Mouse (Mus musculus): ENCODE measurements at regions not wholly inside any gene's neighbourhood (a gene's known extent, or its start where the extent isn't known, plus 50 kb on each side); places are given as distances from the start of the nearest gene placed in this dataset.

- TF ChIP-seq EP300 (IDR thresholded peaks at IDR 0.05; ENCODE audit: insufficient read depth, low read depth, low read length), result no peak
- no peak for TF ChIP-seq POLR2A (IDR thresholded peaks at IDR 0.05; ENCODE audit: insufficient read depth, low read depth, low read length)
These were observed 190.8 kb upstream of the Rora start for GRCm38 (mm10) chr9:68462755-68463154.
